Mouse (Mus musculus) T-helper 2 cell (primary cell): ENCODE measurements around the gene Lrrc4c.

Source experiments
- in situ Hi-C: fragments of 300-600 bp; cut with MboI, MseI; formaldehyde crosslinking; loops from one replicate; pipeline ENCODE4 v1.15.1; 2025; ENCODE audit warnings: high pct_unique_total_duplicates

Gene Lrrc4c

DNA sequence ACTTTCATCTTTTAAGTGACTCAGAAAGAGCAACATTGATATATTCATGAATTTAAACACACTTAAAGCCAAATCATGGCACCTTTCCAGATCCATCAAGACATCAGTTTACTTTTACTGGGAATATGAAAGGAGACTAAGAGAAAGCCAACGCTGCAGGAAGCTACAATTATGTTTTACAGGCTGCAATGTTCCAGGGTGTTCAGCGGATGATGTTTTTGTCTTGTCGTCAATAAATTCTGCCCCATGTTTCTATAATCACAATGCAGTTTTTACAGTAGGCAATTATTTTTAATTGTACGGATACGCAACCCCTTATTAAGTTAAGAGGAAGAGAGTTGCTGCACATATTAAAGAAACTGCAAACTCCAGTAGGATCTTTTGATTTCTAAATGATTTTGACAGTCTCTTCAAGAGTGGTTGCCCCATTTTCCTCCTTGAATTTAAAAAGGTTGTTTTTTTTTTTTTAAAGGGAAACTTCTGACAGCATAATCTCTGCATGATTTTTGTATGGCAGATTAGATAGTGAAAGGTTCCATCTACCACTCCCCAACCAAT lies 532.9 kb downstream of the Lrrc4c start:
- in situ Hi-C loops = no loop called here

DNA sequence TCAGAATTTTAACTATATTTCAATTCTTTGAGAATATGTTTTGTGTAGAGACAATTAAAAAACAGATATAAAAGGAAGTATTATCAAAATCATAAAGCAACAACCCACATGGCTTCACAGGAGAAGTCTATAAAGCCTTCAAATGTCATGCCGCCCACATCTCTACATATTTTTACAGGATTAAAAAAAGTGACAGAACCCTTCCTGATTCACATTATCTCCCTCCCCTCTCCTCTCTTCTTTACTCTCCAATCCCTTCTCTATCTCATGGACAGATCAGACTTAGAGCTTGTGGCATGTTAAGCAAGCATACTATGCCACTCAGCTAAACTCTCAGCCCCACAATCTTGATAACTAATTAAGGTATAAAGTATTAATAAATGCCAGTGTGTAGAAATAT lies 535.8 kb downstream of the Lrrc4c start:
- in situ Hi-C loops = no loop called here

DNA sequence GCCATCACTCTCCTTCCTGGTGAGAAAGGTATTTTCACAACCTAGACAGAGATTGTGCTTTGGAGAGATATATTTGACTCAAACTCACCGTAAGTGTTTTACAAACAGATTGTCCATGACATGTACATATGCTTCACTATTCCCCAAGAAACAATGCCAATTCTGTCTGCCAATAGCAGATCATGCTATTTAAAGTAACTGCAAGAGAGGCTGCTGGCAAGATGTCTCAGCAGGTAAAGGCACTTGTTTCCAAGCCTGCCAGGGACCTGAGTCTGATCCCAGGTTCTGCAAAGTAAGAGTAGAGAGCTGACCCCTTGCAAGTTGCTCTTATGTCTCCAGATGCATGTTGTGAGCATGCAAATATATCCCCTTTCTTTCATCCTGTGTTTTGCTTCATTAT lies 558.1 kb downstream of the Lrrc4c start:
- in situ Hi-C loops = no loop called here

DNA sequence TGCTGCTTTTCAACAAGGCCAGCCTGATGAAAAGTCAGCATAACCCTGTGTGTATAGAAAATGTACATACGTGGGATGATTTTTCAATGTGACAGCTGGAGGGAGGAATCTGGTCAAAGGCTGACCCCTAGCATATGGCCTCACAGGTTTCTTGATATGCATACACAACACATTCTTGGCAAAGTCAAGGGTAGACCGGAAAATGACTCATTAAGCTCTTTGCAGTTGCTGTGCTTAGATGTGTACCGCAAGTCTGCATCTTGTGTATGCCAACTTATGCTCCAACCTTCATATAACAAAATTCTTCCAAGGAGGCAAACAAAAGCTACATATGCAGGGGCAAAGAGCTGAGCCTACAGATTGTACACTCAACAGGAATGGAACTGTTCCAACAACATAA lies 631.6 kb downstream of the Lrrc4c start:
- in situ Hi-C loops = no loop called here

DNA sequence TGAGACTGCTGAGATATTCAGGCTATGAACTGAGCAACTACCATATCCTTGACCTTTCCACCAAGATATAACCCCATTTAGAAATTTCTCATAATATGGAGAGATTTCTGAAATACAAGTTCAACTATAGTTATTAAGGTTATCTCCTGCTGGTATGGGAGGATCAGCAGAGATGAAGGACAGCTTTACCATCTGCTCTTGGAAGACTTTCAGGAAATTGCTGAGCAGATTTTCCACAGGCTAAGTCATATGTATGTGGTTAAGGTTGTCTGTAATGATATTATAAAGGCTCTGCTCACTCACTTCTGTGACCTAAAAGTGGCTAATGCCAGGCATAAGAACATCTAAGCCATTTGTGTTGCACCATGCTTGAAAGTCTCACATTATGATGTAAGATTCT lies 681.6 kb downstream of the Lrrc4c start:
- in situ Hi-C loops = no loop called here

DNA sequence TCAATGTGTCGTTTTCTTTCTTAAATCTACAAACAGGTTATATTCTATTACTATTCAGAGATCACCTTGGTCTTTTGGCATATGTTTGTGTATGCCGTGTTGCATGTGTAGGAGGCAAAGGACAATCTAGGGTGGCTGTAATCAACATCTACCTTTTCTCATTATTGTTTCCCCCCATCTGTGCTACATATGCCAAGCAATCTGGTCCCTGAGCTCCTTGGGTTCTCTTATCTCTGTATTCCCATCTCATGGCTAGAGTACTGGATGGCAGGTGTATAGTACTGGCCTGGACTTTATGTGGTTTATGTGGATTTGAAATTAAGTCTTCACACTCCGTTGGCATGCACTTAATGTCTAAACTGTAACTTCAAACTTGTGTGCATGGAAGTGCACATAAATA lies 700.4 kb downstream of the Lrrc4c start:
- in situ Hi-C loops = no loop called here

DNA sequence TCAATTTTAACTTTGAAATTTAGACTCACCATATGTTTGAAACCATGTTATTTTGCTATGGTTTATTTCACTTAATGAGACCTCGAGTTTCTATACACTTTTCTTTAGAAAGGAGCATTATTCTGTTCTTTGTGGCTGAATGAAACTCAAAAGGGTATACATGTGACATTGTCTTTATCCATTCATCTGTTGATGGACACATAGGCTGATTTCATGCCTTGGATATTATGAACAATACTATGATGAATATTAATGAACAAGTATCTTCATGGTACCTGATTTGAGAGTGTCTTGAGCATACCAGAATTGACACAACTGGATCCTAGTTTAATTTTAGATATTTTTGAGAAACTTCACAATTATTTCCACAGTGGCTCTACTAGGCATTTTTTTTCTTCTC lies 709.0 kb downstream of the Lrrc4c start:
- in situ Hi-C loops = no loop called here

DNA sequence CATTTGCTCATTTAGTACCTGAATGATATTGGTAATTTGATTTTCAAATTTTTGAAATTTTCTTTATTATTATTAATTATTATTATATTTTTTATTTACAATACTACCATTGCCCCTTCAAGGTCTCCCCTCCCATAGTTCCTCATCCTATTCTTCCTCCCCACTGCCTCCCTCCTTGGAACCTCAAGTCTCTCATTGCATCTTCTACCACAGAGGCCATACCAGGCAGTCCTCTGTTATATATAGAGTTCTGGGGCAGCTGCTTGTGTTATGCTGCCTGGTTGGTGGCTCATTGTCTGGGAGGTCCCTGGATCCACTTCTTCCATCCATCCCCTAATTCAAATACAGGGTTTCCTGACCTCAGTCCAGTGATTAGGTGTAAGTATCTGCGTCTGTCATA lies 709.6 kb downstream of the Lrrc4c start:
- in situ Hi-C loops = no loop called here

DNA sequence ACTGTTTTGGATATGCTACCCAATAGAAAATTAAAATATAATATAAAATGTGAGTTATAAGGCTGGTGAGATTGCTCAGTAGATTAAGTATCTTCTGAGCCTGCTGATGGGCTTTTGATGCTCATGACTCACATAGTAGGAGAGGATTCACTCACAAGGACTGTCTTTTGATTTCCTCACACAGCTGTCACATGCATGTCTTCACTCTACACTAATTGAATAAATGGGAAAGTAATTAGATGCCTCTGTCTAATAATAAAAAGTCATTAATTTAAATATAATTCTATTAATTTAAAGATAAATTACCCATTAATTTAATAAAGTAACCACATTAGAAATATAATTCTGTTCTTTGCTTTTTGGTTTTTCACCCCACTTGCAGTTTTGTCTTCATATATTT lies 718.4 kb downstream of the Lrrc4c start:
- in situ Hi-C loops = no loop called here

DNA sequence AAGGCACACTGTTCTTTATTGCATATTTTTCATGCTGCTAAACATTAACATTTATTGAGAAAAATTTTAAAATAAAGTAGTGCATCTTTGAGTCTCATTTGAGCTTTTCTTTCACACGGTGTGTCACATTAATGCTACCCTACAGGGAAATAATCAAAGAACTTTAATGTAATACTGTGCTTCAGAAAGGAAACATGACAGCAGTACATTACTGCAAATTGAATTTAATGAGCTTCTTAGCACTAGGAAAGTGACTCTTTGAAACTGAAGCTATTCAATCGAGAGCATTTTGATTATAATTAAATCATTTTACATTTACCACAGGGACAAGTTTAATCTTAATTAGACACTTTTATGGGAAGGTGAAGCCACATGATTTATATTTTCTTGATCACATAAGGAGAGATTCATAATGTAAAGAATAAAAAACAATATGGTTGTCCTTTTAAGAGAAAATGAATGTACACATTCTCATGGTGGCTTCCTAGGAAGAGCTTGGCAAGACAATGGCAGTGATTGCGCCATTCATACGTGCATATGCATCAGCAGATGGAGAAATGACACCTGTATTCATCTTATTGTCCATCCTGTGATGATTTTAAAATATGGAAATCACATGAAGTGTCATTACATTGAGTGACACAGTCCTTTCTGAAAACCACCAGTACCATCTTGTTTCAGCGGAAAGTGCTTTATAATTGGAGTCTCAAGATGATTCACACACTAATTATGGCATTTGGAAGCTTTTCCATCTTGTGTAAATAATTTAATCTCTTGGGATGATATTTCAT lies 719.2 kb downstream of the Lrrc4c start:
- in situ Hi-C loops = no loop called here

DNA sequence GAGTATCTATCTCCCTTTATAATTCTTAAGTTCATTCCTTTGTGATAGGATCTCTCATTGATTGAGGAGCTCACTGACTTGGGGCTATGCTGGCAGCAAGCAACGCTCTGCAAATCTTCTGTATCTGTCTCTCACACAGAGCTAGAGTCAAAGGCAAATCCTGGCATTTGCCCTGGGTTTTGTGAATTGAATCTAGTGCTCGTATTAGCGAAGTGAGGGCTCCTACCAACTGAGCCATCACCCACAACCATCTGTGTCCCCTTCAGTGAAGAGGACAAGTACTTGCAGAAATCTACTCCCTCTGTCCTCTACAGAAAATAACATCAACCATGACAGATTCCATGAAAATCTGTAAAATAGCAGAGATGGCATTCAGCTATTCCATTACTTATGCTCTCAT lies 726.0 kb downstream of the Lrrc4c start:
- in situ Hi-C loops = no loop called here

DNA sequence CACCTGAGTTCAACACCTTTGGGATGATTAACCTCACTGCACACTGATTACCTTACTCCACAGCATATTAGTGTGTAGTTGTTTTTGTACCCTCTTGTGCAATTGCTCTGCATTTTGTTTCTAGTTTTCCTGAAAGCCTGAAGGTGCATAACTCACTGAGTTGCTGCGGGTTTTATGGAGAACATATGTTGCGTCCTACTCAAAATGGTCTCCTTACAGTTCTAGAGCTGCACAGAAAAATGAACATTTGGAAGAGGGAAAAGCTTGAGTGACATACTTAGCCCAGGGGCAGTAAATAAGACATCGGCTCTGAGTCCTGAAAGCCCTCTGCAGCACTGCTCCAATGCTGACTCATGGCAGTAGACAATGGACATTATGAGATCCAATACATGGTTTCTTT lies 727.7 kb downstream of the Lrrc4c start:
- in situ Hi-C loops = no loop called here

DNA sequence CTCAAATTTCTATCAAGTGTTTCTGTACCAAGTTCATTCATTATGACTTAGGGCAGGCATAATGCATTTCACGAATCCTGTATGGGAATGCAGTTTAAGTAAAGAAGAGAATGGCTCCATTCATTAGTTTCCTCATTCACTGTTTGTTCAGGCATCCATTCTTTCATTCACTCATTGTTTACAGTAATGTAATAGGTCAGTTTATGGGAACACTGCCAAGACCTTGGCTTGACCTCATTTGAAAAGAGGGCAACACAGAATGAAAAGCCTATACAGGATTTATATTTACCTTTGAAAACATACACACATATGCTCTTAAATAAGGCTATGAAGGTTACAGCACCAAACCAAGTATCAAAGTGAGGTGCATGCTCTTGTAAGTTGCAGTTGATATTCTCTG lies 762.2 kb downstream of the Lrrc4c start:
- in situ Hi-C loops = no loop called here

DNA sequence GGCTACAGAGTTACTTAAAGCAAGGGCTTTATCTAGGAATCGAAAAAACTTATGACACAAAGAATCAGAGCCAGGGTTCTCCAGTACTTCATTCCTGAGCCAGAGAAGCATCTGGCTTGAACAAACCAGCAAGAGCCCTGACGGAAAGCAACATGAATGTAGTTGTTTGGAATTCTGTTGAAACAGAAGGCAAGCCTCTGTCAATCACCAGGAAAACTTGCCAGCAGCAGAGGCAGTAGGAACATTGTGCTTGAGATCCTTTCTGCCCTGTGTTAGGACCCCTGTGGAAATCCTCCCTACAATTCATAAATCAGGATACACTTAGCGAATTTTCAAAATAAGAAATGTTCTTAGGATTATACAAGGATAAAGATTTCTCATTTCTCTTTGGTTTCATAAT lies 780.0 kb downstream of the Lrrc4c start:
- in situ Hi-C loops = no loop called here

DNA sequence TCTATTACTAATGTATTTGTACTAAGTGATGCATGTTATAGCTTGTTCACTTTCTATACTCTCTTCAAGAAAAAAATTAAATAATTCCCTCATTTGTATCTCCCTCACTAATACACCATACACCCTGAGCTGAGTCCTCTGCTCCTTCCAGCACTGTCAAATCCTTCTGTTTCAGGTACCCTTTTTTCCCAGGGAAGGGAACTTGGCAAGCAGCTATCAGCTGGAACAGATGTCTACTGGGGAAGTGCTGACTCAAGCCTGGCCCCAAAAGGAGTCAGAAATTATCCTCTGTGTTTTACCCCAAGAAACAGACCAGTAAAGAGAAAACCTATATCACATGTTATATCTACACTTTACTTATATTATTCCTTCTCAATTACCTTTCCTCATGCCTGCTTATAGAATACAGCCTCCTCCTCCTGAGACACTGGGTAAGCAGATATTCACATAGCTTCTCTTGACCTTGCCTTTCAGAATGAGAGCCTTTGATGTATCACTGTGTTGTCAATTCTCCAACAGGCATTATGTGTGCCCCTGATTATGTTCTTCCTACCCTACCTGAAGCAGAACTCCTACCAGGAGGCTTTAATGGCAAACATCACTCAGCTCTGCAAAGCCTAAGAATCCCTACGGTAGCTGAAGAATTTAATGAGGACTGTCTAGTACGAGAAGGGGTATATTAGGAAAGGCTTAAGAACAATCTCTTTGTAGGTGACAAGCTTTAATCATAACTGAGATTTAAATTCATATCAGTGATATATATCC lies 785.6 kb downstream of the Lrrc4c start:
- in situ Hi-C loops = no loop called here

DNA sequence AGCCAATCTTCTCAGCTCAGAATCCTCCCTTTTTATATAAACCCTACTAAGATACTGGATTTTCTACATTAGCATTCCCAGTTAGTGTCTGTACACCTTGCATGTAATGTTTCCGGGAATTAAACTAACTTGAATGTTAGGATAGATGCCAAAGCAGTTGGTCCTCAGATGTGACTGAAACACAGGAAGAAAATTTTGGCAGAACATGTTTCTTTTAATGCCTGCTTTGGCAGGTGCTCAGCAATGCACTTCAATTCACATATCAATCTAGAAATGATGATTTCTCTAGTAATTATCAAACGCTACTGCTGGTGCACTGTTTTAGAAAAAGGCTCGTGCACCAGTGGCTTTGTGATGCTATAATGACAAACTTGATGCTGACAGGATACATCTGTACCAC lies 806.3 kb downstream of the Lrrc4c start:
- in situ Hi-C loops = no loop called here

DNA sequence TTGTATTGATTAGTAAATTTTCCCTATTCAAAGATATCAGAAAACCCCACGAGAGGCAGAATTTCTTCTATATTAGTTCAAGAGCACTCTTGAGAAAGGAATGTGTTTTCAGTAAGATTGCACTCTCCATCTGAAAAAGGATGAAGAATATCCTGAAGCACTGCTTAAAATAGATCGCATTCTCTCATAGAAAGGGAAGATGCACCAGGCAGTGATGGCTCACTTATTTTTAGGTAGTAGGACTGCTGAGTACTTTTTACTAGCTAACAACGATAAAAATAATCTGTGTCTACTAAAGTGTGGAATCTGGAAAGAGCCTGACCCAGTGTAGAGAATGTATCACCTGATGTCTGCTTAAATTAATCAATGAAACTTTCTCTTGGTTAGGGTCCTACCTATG lies 820.5 kb downstream of the Lrrc4c start:
- in situ Hi-C loops = no loop called here

DNA sequence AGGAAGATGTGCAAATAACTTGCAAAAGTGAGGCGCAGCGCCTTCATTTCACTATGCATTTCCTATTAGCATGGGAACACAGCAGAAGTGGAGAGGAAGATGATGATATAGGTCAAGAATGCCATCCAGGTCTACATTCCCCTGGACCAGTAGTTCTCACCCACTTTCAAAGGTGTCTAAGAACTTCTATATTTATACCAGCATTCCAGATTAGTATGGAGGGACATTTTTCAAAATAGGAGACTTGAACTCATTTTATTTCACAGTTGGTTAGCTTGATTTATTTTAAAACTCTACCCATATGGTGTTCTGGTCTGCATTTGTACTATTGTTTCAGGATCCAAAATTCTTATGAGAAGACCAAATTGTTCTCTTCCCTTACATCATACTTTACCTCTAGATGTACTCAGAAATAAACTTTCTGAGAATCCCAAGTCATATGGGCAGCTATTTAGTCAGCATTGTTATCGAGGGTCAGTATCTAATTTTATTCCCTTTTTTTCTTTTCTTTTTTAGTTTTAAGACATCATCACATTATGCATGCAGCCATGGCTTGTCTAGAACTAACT lies 833.7 kb downstream of the Lrrc4c start:
- in situ Hi-C loops = no loop called here

DNA sequence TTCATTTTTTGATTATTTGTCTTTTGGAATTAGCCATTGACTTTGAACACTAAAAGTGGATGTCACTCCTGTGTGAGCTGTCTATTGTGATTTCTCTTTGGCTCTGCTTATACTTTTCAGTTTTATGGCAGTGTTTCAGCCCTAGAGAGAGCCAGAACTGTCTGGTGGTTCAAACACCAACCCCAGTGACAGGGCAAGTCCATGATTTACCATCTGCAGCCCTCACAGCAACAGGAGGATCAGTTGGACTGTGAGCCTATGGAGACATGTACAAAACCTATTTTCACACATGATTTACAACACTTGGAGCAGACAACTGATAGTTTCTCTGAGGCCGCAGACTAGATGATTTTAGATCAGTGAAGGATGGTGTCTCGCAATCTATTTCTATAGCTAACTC lies 847.8 kb downstream of the Lrrc4c start:
- in situ Hi-C loops = no loop called here

DNA sequence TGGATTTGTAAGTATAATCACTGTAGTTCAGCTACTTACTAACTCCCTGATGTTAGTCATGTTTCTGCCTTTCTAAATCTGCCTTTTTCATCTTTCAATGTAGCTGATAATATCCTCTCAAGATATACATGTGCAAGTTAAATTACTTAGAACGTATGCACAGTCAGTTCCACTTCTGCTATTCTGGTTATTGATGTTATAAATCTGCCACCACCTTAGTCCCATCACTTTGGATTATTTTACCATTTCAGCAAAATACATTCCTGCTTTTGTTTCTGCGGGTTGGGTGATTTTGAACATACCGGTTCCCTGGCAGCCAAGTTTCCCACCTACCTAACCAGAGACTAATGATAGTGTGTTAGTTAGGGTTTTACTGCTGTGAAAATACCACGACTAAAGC lies 860.4 kb downstream of the Lrrc4c start:
- in situ Hi-C loops = no loop called here

DNA sequence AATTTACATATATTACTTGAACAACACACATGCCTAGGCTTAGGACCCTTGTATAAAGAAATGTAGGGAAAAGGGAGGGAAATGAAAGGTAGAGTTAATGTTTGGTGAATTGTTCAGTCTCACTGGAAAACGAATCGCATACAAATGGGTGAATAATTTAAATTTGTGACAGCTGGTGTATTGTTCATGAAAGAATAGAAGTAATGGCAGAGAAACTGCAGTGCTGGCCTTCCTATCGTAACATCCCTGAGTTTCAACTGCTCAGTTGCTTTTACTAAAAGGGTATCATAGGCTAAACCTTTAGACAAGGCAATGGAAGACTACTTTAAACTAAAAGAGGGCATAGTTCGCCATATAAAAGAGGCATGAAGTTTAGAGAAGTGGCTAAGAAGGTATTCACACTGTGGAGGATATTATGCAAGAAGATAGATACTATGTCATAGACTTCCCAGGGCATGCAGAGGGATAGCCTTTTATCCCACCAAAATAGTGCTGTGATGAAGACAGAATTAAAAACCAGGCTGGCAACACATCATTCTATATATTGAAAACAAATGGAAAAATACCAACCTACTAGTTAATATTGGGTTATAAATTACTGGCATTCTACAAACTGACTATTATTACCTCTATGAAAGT lies 879.1 kb downstream of the Lrrc4c start:
- in situ Hi-C loops = loop anchor here (10.0 kb wide), 2 partner anchors 468 to 1562 kb away; no protein-coding TSS in a partner anchor

DNA sequence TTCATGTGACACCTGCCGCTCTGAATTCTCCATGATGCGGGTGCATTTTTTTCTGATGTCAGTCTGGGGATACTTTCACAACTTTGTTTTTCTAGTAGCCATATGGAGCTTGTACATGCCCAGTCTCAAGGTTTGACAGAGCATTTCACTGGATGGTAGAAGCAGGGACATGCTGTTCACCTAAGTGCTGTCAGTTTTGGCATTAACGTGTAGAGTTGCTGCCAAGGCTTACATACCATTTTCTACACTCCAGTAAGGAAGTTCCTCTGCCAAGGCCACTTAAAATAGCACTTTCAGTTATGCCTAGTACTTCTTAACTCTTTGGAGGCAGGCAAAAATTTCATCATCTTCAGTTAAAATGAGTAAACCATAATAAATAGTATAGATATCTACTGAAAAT lies 915.0 kb downstream of the Lrrc4c start:
- in situ Hi-C loops = no loop called here
